Mouse (Mus musculus) erythroblast, embryonic 14.5 days (primary cell): ENCODE measurements around the gene Prpf31.

Source experiments
- GATA1 ChIP-seq: IDR thresholded peaks from 2 replicates; pipeline ENCODE4 v1.6.1; 2012; ENCODE audit warnings: low read length, inconsistent platforms, mixed read lengths
- TAL1 ChIP-seq: IDR thresholded peaks from 3 replicates; pipeline ENCODE4 v1.6.1; 2012; ENCODE audit warnings: low read length, inconsistent platforms, mixed read lengths

- TF ChIP-seq GATA1 (no peak), TAL1 (no peak)
Observed at GRCm38 (mm10) chr7:3617242-3617995, 12.4 kb upstream of the Prpf31 start, which contains the start of gene Ndufa3.
